Mouse (Mus musculus): ENCODE data around the gene Kirrel2.
A peak's percentile ranks its signal among the peaks of the same experiment; 100 is the strongest.

Kirrel2 gene

GRCm38 (mm10) chr7:30450241-30450640 lies 7.2 kb downstream of the Kirrel2 start:
- DNase-seq (ENCODE audit: low spot score in 2 of 2): no peak

DNA sequence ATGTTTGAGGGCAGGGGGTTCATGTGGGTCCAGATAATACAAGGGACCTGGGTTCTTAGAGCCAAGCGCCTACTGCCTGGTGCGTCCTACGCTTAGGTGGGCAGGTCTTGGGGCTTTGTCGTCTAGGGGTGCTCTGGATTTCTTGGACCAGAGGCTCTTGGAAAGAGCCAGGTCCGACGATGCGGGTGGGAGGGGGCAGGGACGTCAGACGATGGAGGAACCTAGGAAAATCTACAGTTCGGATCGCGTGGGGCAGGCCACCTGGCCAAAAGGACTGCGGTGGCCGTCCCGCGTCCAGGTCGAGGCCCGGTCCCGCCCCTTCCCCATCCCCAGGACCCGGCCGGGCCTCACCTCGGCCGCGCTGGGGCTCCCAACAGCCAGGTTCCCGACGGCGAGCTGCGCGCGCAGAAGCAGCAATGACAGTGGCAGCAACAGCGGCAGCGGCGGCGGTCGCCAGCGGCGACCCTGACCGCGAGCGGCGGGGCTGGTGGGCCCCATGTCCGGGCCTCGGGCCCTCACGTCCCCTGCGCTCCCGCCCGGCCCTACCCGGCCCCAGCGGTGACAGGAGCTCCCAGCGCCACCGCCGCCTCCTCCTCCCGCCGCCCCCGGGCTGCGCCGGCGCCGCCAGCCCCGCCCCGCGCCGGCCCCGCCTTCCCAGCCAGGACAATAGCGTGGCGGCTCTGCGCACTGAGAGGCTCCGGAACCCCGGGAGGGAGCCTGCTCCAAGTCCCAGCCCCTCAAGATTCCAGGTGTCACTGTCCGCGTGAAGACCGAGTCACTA lies 12.3 kb downstream of the Kirrel2 start, which contains the start of gene Aplp1:
TSS of gene Aplp1 (minus strand) at position 565 of the 781 bp plus-strand sequence.
- no peak for DNase-seq (ENCODE audit: low spot score in 2 of 2)

GRCm38 (mm10) chr7:30444154-30444970 lies 13.1 kb downstream of the Kirrel2 start:
- DNase-seq (ENCODE audit: low spot score in 2 of 2): no peak

DNA sequence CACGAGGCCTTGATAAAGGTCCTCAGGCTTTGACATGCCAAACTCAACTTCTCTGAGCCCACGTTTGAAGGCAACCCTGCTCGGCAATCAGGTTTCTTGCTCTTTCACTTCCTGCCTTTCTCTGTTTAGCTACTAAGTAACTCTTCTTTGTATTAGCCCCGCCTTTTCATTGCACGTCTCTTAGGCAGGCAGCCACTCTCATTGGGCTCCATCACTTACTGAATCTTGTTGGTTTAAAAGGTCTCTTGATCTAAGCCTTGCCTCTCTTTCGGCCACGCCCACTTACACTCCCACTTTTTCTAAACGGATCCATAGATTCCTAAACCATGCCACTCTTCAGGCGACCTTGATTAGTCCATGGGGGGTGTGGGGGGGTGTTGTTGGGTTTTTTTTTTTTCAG lies 13.8 kb downstream of the Kirrel2 start:
- no peak for DNase-seq (ENCODE audit: low spot score in 2 of 2)

GRCm38 (mm10) chr7:30440697-30441096 lies 16.8 kb downstream of the Kirrel2 start:
- DNase-seq (ENCODE audit: low spot score in 2 of 2): peak; percentile 43 to 79

DNA sequence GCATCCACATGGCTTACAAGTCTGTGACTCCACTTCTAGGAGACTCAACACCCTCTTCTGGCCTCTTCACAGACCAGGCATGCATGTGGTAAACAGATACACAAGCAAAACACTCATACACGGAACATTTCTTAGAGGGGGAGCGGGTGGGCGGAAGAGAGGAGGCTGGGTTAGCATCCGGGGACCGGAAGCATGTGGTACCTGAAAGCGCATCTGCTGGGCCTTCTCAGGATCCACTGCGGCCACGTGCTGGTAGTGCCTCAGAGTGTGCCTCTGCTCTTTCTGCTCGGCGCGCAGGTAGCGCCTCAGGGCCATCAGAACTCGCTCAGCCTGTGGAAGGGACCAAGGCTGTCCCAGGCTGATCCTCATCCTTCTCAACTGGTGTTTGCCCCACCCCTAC lies 17.8 kb downstream of the Kirrel2 start:
- DNase-seq (ENCODE audit: low spot score in 2 of 2): no peak

GRCm38 (mm10) chr7:30436879-30437278 lies 20.6 kb downstream of the Kirrel2 start:
- DNase-seq (ENCODE audit: low spot score in 2 of 2): no peak

GRCm38 (mm10) chr7:30435156-30435555 lies 22.3 kb downstream of the Kirrel2 start:
- no peak for DNase-seq (ENCODE audit: low spot score in 2 of 2)

GRCm38 (mm10) chr7:30434701-30435100 lies 22.8 kb downstream of the Kirrel2 start:
- DNase-seq (ENCODE audit: low spot score in 2 of 2): no peak

GRCm38 (mm10) chr7:30434238-30434637 lies 23.3 kb downstream of the Kirrel2 start:
- DNase-seq (ENCODE audit: low spot score in 2 of 2): peak in 1 of 2 experiments; percentile 31

GRCm38 (mm10) chr7:30431793-30432192 lies 25.7 kb downstream of the Kirrel2 start:
- DNase-seq (ENCODE audit: low spot score in 2 of 2): peak in 1 of 2 experiments; percentile 47

DNA sequence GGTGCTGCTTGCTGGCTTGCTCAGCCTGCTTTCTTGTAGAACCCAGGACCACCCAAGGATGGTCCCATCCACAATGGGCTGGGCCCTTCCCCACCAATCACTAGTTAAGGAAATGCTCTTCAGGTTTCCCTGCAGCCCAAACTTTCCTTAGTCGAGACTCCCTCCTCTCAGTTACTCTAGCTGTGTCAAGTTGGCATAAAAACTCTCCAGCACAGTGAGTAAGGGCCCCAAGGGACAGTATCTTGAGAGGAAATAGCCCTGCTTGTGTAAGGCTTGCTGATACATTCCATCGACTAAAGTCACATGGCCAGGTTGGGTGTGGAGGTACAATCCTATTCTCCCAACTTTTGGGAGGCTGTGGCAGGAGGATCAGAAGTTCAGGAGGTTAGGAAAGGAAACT lies 27.3 kb downstream of the Kirrel2 start:
- DNase-seq (ENCODE audit: low spot score in 2 of 2): no peak

- DNase-seq (ENCODE audit: low spot score in 2 of 2): no peak
Observed at GRCm38 (mm10) chr7:30429327-30429726, 28.2 kb downstream of the Kirrel2 start.

GRCm38 (mm10) chr7:30423071-30423641 lies 34.3 kb downstream of the Kirrel2 start:
- DNase-seq (ENCODE audit: low spot score in 2 of 2): no peak

- DNase-seq (ENCODE audit: low spot score in 2 of 2): no peak
Observed at GRCm38 (mm10) chr7:30422560-30422959, 34.9 kb downstream of the Kirrel2 start.

GRCm38 (mm10) chr7:30421890-30422435 lies 35.5 kb downstream of the Kirrel2 start:
- DNase-seq (ENCODE audit: low spot score in 2 of 2): peak; percentile 86 to 92

DNA sequence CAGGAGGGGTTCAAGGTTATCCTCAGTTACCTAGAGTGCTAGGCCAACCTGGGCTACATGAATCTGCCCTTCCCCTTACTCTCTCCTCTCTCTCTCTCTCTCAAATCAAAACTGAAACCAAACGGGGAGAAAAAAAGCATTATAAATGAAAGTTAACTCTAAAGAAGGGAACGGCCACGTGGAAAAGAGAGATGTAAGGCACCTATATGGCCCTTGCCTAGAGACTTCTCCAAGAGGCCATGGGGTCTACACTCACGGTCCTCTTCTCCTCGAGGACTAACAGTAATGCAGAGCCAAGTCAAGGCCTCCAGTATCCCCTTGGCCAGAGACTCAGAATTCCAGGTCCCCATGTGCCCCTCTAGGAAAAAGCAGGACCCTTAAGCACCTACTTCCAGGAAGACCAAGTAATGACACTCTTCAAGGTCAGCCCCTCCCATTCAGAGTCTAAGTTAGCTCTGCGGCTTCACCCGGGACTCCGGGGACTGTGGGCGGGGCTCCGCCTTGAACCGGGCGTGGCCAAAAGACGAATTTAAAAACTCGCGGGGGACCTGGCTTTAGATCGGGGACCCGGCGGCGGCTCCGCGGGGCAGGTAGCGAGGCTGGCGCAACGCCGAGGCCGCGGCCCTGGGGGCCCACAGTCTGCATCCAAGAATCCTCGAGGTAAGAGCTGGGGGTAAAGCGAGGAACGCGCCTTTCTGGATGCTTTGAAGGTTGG lies 36.2 kb downstream of the Kirrel2 start, which contains the start of gene Nfkbid:
TSS of gene Nfkbid (plus strand) at position 558 of the 715 bp plus-strand sequence.
- DNase-seq (ENCODE audit: low spot score in 2 of 2): peak; percentile 84 to 89

- DNase-seq (ENCODE audit: low spot score in 2 of 2): no peak
Observed at GRCm38 (mm10) chr7:30420673-30421072, 36.8 kb downstream of the Kirrel2 start.

DNA sequence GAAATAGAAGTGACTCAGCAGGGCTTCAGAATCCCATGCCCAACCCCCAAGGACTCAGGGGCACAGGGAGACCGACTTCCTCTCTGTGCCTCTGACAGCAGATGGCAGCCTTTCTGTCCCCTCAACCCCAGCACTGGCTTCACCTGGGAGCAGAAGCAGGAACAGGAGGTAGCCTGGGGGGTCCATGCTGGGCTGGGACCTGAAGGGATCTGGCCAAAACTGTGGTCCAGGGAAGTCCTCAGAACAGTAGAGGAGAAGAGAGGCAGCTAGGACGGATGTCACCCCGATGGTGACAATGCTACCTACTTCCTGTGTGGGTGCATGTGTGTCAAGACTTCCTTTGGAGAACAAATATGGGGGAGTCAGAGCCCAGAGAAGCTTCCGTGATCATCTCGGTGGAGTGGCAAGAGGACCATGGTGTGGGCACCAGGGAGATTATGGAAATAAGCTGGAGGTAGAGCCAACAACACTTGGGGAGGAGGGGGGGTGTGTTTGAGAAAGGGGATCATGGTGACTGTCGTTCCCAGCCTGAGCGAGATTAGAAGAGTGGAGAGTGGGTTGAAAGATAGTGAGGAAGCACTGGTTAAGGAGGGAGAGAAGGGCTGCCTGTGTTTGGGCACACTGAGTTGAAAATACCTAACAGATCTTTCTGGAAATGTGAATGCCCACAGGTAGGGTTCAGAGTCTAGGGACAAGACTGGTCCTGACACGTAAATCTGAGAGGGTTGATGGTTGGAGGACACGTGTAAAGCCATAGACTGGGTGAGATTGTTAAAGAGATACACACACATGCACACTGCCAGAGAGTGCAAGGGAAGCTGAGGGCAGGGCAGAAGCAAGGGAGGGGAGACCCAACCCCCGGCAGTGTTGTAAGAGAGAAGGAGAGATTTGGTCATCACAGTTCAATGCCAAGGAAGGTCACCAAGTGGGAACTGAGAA lies 37.7 kb downstream of the Kirrel2 start, which contains the start of gene Hcst:
TSS of gene Hcst (minus strand) at position 294 of the 939 bp plus-strand sequence.
- peak in 1 of 2 experiments; percentile 47 for DNase-seq (ENCODE audit: low spot score in 2 of 2)

GRCm38 (mm10) chr7:30417856-30418255 lies 39.6 kb downstream of the Kirrel2 start:
- peak in 1 of 2 experiments; percentile 35 for DNase-seq (ENCODE audit: low spot score in 2 of 2)

Data from spleen, postnatal 4 days (tissue).